Mouse (Mus musculus) liver, adult 2 months (tissue): ENCODE results near the gene Sh3bp1.
A peak's percentile ranks its signal among the peaks of the same experiment; 100 is the strongest.

Experiments used
- CTCF ChIP-seq: fragments of 200-500 bp; IDR thresholded peaks from 2 replicates; pipeline ENCODE4 v1.5.1; 2011; ENCODE audit warnings: low read depth, low read length, control low read depth
- POLR2A ChIP-seq: fragments of 200-500 bp; IDR thresholded peaks from 2 replicates; pipeline ENCODE4 v1.6.1; 2011; ENCODE audit warnings: low read length, control low read depth; ENCODE audit not compliant: insufficient read depth; ENCODE audit errors: extremely low read depth

DNA sequence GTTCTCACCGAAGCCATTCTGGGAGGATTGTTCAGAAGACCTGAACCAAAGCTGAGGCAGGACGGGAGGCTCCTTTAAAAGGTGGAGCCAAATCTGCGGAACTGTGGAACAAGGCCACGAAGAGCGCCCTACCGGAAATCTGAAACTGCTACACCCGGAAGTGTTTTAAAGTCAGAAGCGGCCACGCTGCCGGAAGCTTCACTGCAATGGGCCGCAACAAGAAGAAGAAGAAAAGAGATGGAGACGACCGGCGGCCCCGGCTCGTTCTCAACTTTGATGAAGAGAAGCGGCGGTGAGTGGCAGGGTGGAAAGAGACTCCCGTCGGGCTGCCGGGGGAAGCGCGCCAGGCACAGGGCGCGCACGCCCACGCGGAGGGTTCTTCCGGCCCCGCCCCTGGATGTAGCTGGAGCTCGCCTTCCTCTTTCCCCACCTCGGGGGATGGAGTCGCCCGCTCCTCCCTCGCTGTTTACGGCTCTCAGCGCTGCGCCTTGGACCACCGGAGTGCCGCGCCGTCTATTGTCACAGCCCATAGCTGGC lies 35.3 kb downstream of the Sh3bp1 start, which contains the start of gene Nol12:
- TF ChIP-seq CTCF (0 out of 2 replicates have a peak, but pooled peaks have one; percentile 3), POLR2A (0 out of 2 replicates have a peak, but pooled peaks have one; percentile 28)
